Mouse (Mus musculus): ENCODE results near the gene Synrg.
A peak's percentile ranks its signal among the peaks of the same experiment; 100 is the strongest.

Synrg gene

GRCm38 (mm10) chr11:83981338-83981737 lies 17.1 kb downstream of the Synrg start:
- DNase-seq (ENCODE audit: low read depth, low spot score), result no peak

- DNase-seq (ENCODE audit: low read depth, low spot score), result no peak
These were observed 27.5 kb downstream of the Synrg start for GRCm38 (mm10) chr11:83991701-83992100.

GRCm38 (mm10) chr11:83993428-83993827 lies 29.2 kb downstream of the Synrg start:
- no peak for DNase-seq (ENCODE audit: low read depth, low spot score)

GRCm38 (mm10) chr11:83994481-83994880 lies 30.3 kb downstream of the Synrg start:
- DNase-seq (ENCODE audit: low read depth, low spot score), result no peak

- no peak for DNase-seq (ENCODE audit: low read depth, low spot score)
These were observed 31.3 kb downstream of the Synrg start for GRCm38 (mm10) chr11:83995535-83995950.

GRCm38 (mm10) chr11:83997171-83997868 lies 33.1 kb downstream of the Synrg start:
- no peak for DNase-seq (ENCODE audit: low read depth, low spot score)

GRCm38 (mm10) chr11:83998993-83999392 lies 34.8 kb downstream of the Synrg start:
- no peak for DNase-seq (ENCODE audit: low read depth, low spot score)

GRCm38 (mm10) chr11:83999411-83999915 lies 35.2 kb downstream of the Synrg start:
- DNase-seq (ENCODE audit: low read depth, low spot score), result no peak

- no peak for DNase-seq (ENCODE audit: low read depth, low spot score)
These were observed 37.0 kb downstream of the Synrg start for GRCm38 (mm10) chr11:84001257-84001656.

GRCm38 (mm10) chr11:84003986-84004385 lies 39.8 kb downstream of the Synrg start:
- no peak for DNase-seq (ENCODE audit: low read depth, low spot score)

- no peak for DNase-seq (ENCODE audit: low read depth, low spot score)
These were observed 44.8 kb downstream of the Synrg start for GRCm38 (mm10) chr11:84009001-84009400.

GRCm38 (mm10) chr11:84010411-84010810 lies 46.2 kb downstream of the Synrg start:
- DNase-seq (ENCODE audit: low read depth, low spot score), result no peak

- no peak for DNase-seq (ENCODE audit: low read depth, low spot score)
These were observed 46.8 kb downstream of the Synrg start for GRCm38 (mm10) chr11:84011050-84011449.

GRCm38 (mm10) chr11:84011576-84011975 lies 47.3 kb downstream of the Synrg start:
- DNase-seq (ENCODE audit: low read depth, low spot score), result no peak

- no peak for DNase-seq (ENCODE audit: low read depth, low spot score)
These were observed 48.9 kb downstream of the Synrg start for GRCm38 (mm10) chr11:84013105-84013504.

- no peak for DNase-seq (ENCODE audit: low read depth, low spot score)
These were observed 52.0 kb downstream of the Synrg start for GRCm38 (mm10) chr11:84016147-84016809.

- no peak for DNase-seq (ENCODE audit: low read depth, low spot score)
These were observed 52.7 kb downstream of the Synrg start for GRCm38 (mm10) chr11:84016810-84017508.

GRCm38 (mm10) chr11:84027231-84027630 lies 63.0 kb downstream of the Synrg start:
- DNase-seq (ENCODE audit: low read depth, low spot score), result no peak

- DNase-seq (ENCODE audit: low read depth, low spot score), result peak; percentile 47
These were observed 64.2 kb downstream of the Synrg start for GRCm38 (mm10) chr11:84028271-84029028.

GRCm38 (mm10) chr11:84031971-84032370 lies 67.7 kb downstream of the Synrg start:
- no peak for DNase-seq (ENCODE audit: low read depth, low spot score)

- no peak for DNase-seq (ENCODE audit: low read depth, low spot score)
These were observed 68.3 kb downstream of the Synrg start for GRCm38 (mm10) chr11:84032559-84032958.

- DNase-seq (ENCODE audit: low read depth, low spot score), result no peak
These were observed 69.4 kb downstream of the Synrg start for GRCm38 (mm10) chr11:84033671-84034070.
